Mouse (Mus musculus): Measurements from ENCODE around the gene Rnf6. TPM values are rescaled to one million over a fixed set of nuclear protein-coding genes. Genes with fewer than 3 reads are reported as not detected.

The Rnf6 gene
- polyA plus RNA-seq, 1 experiment from 2014 or later = 24.7 TPM

- H3K27ac ChIP-seq (ENCODE audit: low read depth, low read length) = no peak overlapping the region
- H3K9ac ChIP-seq (replicated peaks; ENCODE audit: low read depth, low read length) = peak overlapping the region; percentile 82
- no peaks in the 10 kb centered on the region for H3K27me3 ChIP-seq (ENCODE audit: control insufficient read depth, insufficient read depth, low read length)
- H3K4me1 ChIP-seq (ENCODE audit: control insufficient read depth, insufficient read depth, low read length) = peaks cover 6% of the 10 kb centered on the region
- WGBS = 9% methylated on average over 13 of the region's 13 CpGs
- peaks cover 18% of the 10 kb centered on the region for H3K36me3 ChIP-seq (ENCODE audit: control insufficient read depth, insufficient read depth, low read length)
- H3K9me3 ChIP-seq (ENCODE audit: control insufficient read depth, low read length) = no peaks in the 10 kb centered on the region
- H3K4me2 ChIP-seq (ENCODE audit: low read depth, low read length) = peak overlapping the region; percentile 81
- ATAC-seq (ENCODE audit: low read depth) = peak; percentile 62
- peak overlapping the region; percentile 68 for H3K4me3 ChIP-seq (ENCODE audit: low read depth, low read length)
These were observed 865 bp downstream of the Rnf6 start for GRCm38 (mm10) chr5:146220501-146220878.

DNA sequence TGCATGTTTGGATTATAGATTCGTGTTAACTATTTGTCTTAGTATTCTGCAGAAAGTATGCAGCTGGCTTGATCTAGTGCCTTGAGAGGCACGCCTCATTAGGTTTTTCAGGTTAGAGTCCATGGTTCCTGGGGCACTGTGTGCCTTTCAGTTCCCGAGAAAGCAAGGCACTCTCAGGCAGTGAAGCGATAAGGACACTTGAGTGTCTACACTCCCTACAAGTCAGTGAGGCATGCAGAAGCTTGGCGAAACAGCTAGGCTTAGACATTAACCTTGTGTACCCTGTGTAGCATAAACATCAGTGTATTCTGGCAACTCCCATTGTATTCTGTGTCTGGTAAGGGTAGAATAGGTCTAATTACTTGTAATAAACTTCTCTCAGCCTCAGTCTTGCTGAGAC is 15.8 kb downstream of the Rnf6 start:
- Histone ChIP-seq H3K4me1 (ENCODE audit: control insufficient read depth, insufficient read depth, low read length) (no peaks in the 10 kb centered on the region), H3K4me3 (ENCODE audit: low read depth, low read length) (no peak overlapping the region), H3K9me3 (ENCODE audit: control insufficient read depth, low read length) (no peaks in the 10 kb centered on the region), H3K27ac (ENCODE audit: low read depth, low read length) (no peak overlapping the region), H3K4me2 (ENCODE audit: low read depth, low read length) (no peak overlapping the region), H3K9ac (replicated peaks; ENCODE audit: low read depth, low read length) (no peak overlapping the region), H3K36me3 (ENCODE audit: control insufficient read depth, insufficient read depth, low read length) (peaks cover 52% of the 10 kb centered on the region), H3K27me3 (ENCODE audit: control insufficient read depth, insufficient read depth, low read length) (no peaks in the 10 kb centered on the region)
- 94% methylated on average over 5 of the region's 5 CpGs for WGBS
- ATAC-seq (ENCODE audit: low read depth) = no peak

- Histone ChIP-seq H3K4me3 (ENCODE audit: low read depth, low read length) (no peak overlapping the region), H3K27me3 (ENCODE audit: control insufficient read depth, insufficient read depth, low read length) (no peaks in the 10 kb centered on the region), H3K36me3 (ENCODE audit: control insufficient read depth, insufficient read depth, low read length) (peaks cover 42% of the 10 kb centered on the region), H3K27ac (ENCODE audit: low read depth, low read length) (no peak overlapping the region), H3K9me3 (ENCODE audit: control insufficient read depth, low read length) (no peaks in the 10 kb centered on the region), H3K9ac (replicated peaks; ENCODE audit: low read depth, low read length) (no peak overlapping the region), H3K4me1 (ENCODE audit: control insufficient read depth, insufficient read depth, low read length) (no peaks in the 10 kb centered on the region), H3K4me2 (ENCODE audit: low read depth, low read length) (no peak overlapping the region)
- no peak for ATAC-seq (ENCODE audit: low read depth)
- 93% methylated on average over 2 of the region's 2 CpGs for WGBS
These were observed 17.4 kb downstream of the Rnf6 start for GRCm38 (mm10) chr5:146203921-146204320.

- H3K9ac ChIP-seq (replicated peaks; ENCODE audit: low read depth, low read length) = no peak overlapping the region
- no peak for ATAC-seq (ENCODE audit: low read depth)
- no peak overlapping the region for H3K4me3 ChIP-seq (ENCODE audit: low read depth, low read length)
- H3K4me2 ChIP-seq (ENCODE audit: low read depth, low read length) = no peak overlapping the region
- H3K9me3 ChIP-seq (ENCODE audit: control insufficient read depth, low read length) = no peaks in the 10 kb centered on the region
- no peaks in the 10 kb centered on the region for H3K4me1 ChIP-seq (ENCODE audit: control insufficient read depth, insufficient read depth, low read length)
- WGBS = 97% methylated on average over 6 of the region's 6 CpGs
- H3K27me3 ChIP-seq (ENCODE audit: control insufficient read depth, insufficient read depth, low read length) = no peaks in the 10 kb centered on the region
- H3K36me3 ChIP-seq (ENCODE audit: control insufficient read depth, insufficient read depth, low read length) = peaks cover 15% of the 10 kb centered on the region
- H3K27ac ChIP-seq (ENCODE audit: low read depth, low read length) = no peak overlapping the region
These were observed 20.8 kb downstream of the Rnf6 start for GRCm38 (mm10) chr5:146200580-146200979.

DNA sequence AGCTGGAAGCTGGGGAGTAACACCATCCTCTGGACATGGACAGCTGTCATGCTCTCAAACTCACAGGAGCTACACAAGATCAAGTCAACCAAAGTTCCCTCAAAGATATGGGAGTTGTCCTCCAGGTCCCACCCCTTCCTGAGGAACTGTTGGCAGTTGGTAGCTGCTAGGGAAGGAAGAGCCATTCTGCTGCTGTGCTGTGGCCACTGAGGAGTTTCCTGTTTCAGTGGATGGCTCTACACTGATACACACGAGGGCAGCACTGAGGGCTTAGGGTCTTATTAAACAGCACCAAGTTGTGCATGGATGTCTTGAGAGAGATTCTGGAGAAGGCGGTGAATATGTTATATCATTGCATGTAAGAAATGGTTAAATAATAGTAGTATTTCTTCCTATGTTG is 21.8 kb downstream of the Rnf6 start:
- H3K36me3 ChIP-seq (ENCODE audit: control insufficient read depth, insufficient read depth, low read length) = peaks cover 12% of the 10 kb centered on the region; the same call in 1 of the 2 replicates
- ATAC-seq (ENCODE audit: low read depth) = no peak
- H3K4me3 ChIP-seq (ENCODE audit: low read depth, low read length) = no peak overlapping the region
- peaks cover 1% of the 10 kb centered on the region; the same call in 1 of the 2 replicates for H3K9me3 ChIP-seq (ENCODE audit: control insufficient read depth, low read length)
- no peak overlapping the region for H3K4me2 ChIP-seq (ENCODE audit: low read depth, low read length)
- H3K27me3 ChIP-seq (ENCODE audit: control insufficient read depth, insufficient read depth, low read length) = no peaks in the 10 kb centered on the region
- WGBS = 88% methylated on average over 2 of the region's 2 CpGs
- no peak overlapping the region for H3K27ac ChIP-seq (ENCODE audit: low read depth, low read length)
- H3K4me1 ChIP-seq (ENCODE audit: control insufficient read depth, insufficient read depth, low read length) = no peaks in the 10 kb centered on the region
- no peak overlapping the region for H3K9ac ChIP-seq (replicated peaks; ENCODE audit: low read depth, low read length)

GRCm38 (mm10) chr5:146199073-146199472 is 22.3 kb downstream of the Rnf6 start:
- no peaks in the 10 kb centered on the region for H3K4me1 ChIP-seq (ENCODE audit: control insufficient read depth, insufficient read depth, low read length)
- H3K36me3 ChIP-seq (ENCODE audit: control insufficient read depth, insufficient read depth, low read length) = peaks cover 9% of the 10 kb centered on the region; the same call in 1 of the 2 replicates
- peaks cover 2% of the 10 kb centered on the region; the same call in 1 of the 2 replicates for H3K9me3 ChIP-seq (ENCODE audit: control insufficient read depth, low read length)
- no peak overlapping the region for H3K4me2 ChIP-seq (ENCODE audit: low read depth, low read length)
- no peak overlapping the region for H3K4me3 ChIP-seq (ENCODE audit: low read depth, low read length)
- no peaks in the 10 kb centered on the region for H3K27me3 ChIP-seq (ENCODE audit: control insufficient read depth, insufficient read depth, low read length)
- ATAC-seq (ENCODE audit: low read depth) = no peak
- H3K9ac ChIP-seq (replicated peaks; ENCODE audit: low read depth, low read length) = no peak overlapping the region
- H3K27ac ChIP-seq (ENCODE audit: low read depth, low read length) = no peak overlapping the region

- Histone ChIP-seq H3K9ac (replicated peaks; ENCODE audit: low read depth, low read length) (no peak overlapping the region), H3K27ac (ENCODE audit: low read depth, low read length) (no peak overlapping the region), H3K4me1 (ENCODE audit: control insufficient read depth, insufficient read depth, low read length) (no peaks in the 10 kb centered on the region), H3K9me3 (ENCODE audit: control insufficient read depth, low read length) (peaks cover 2% of the 10 kb centered on the region; the same call in 1 of the 2 replicates), H3K27me3 (ENCODE audit: control insufficient read depth, insufficient read depth, low read length) (no peaks in the 10 kb centered on the region), H3K4me3 (ENCODE audit: low read depth, low read length) (no peak overlapping the region), H3K4me2 (ENCODE audit: low read depth, low read length) (no peak overlapping the region), H3K36me3 (ENCODE audit: control insufficient read depth, insufficient read depth, low read length) (no peaks in the 10 kb centered on the region)
- no peak for ATAC-seq (ENCODE audit: low read depth)
- 89% methylated on average over 8 of the region's 8 CpGs for WGBS
These were observed 28.0 kb downstream of the Rnf6 start for GRCm38 (mm10) chr5:146193360-146193759.

DNA sequence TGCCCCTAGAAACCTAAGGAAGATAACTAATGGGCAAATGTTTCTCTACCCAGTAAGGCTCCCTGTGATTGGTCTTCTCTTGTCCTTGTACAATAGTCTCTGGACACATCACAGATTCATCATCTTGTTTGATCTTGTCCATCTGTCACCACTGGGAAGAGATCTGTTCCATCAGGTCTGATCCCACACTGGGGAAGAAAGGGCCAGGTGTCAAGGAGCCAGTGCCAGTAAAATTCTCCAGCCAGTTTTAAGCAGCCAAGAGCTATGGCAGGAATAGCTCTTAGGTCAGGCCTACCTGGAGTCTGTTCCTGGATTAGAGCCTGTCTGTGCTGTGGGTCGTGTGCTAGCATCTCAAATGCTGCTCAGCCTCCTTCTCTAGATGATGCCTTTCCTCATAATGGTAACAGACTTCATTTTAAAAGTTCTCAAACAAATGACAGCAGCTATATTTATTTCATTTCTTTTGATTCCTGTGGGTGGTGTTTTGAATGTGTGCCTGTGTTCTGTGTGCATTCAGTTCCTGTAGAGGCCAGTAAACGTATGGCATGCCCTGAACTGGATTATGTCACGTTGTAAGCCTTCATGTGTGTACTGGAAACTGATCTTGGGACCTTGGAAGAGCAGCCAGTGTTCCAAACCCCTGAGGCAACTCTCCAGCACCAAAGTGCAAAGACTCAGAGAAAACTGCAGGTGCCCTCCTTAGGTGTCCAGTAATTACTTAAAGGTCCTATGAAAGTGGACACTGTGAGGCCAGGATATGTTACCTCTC is 30.7 kb downstream of the Rnf6 start:
- ATAC-seq (ENCODE audit: low read depth) = no peak

DNA sequence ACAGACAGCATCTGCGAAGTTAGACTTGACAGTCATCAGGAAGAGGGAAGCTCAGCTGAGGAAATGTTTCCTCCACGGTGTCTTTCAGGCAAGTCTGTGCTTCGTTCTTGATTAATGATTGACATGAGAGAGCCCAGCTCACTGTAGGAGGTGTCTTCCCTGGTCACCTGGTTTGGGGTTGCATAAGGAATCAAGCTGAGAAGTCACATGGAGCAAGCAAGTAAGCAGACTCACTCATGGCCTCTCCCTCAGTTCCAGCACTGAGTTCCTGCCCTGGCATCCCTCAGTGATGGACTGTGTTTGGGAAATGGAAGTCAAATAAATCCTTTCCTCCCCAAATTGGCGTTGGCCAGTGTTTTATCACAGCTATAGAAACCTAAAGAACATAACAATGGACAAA is 31.3 kb downstream of the Rnf6 start:
- WGBS = 74% methylated on average over 4 of the region's 4 CpGs
- ATAC-seq (ENCODE audit: low read depth) = no peak

More for the DNA sequence above, 30.7 kb downstream of the Rnf6 start:
- no peak overlapping the region for H3K27ac ChIP-seq (ENCODE audit: low read depth, low read length)
- H3K36me3 ChIP-seq (ENCODE audit: control insufficient read depth, insufficient read depth, low read length) = no peaks in the 10 kb centered on the region
- no peaks in the 10 kb centered on the region for H3K4me1 ChIP-seq (ENCODE audit: control insufficient read depth, insufficient read depth, low read length)
- peaks cover 2% of the 10 kb centered on the region; the same call in 1 of the 2 replicates for H3K9me3 ChIP-seq (ENCODE audit: control insufficient read depth, low read length)
- no peak overlapping the region for H3K9ac ChIP-seq (replicated peaks; ENCODE audit: low read depth, low read length)
- H3K4me3 ChIP-seq (ENCODE audit: low read depth, low read length) = no peak overlapping the region
- H3K4me2 ChIP-seq (ENCODE audit: low read depth, low read length) = no peak overlapping the region
- WGBS = 62% methylated on average over 3 of the region's 3 CpGs
- H3K27me3 ChIP-seq (ENCODE audit: control insufficient read depth, insufficient read depth, low read length) = no peaks in the 10 kb centered on the region

More for the DNA sequence above, 31.3 kb downstream of the Rnf6 start:
- no peak overlapping the region for H3K4me2 ChIP-seq (ENCODE audit: low read depth, low read length)
- peaks cover 2% of the 10 kb centered on the region; the same call in 1 of the 2 replicates for H3K9me3 ChIP-seq (ENCODE audit: control insufficient read depth, low read length)
- H3K4me1 ChIP-seq (ENCODE audit: control insufficient read depth, insufficient read depth, low read length) = no peaks in the 10 kb centered on the region
- H3K27me3 ChIP-seq (ENCODE audit: control insufficient read depth, insufficient read depth, low read length) = no peaks in the 10 kb centered on the region
- H3K27ac ChIP-seq (ENCODE audit: low read depth, low read length) = no peak overlapping the region
- no peak overlapping the region for H3K9ac ChIP-seq (replicated peaks; ENCODE audit: low read depth, low read length)
- H3K36me3 ChIP-seq (ENCODE audit: control insufficient read depth, insufficient read depth, low read length) = no peaks in the 10 kb centered on the region
- H3K4me3 ChIP-seq (ENCODE audit: low read depth, low read length) = no peak overlapping the region
